Mouse (Mus musculus): ENCODE measurements around the gene Ints4.

DNA sequence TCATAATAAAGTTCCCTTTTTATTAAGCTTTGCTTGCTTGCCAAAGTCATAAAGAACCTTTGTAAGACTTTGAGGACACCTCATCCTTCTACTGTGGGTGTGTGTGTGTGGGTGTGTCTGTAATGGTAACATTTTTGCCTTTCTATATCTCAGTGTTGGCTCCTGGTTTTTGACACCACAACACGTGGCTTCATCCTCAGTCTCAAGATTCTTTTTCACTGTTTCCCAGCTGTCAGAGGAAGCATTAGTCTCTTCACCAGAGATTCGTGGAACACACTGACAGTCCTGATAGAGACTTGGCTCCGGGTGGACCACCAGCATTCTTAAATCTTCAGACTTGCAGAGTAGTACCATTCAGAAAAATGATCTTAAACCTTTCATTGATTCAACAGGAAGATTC, 466 bp upstream of the Ints4 start:
- no peak for TF ChIP-seq CTCF (IDR thresholded peaks at IDR 0.05; ENCODE audit: low read depth)
- no peak for TF ChIP-seq EP300 (optimal IDR thresholded peaks at IDR 0.05)
